Mouse (Mus musculus) G1E (cell line): ENCODE results near the gene Rcn3. TPM values are rescaled to one million over a fixed set of nuclear protein-coding genes. Genes with fewer than 3 reads are reported as not detected.

Experiments
- ATAC-seq: 2 replicates; pipeline ENCODE4 v1.8.0; 2016; ENCODE audit warnings: mild to moderate bottlenecking; ENCODE audit not compliant: insufficient number of reproducible peaks, poor library complexity, low FRiP score, severe bottlenecking; ENCODE audit errors: extremely low read depth
- DNase-seq: peaks from one replicate; pipeline ENCODE4 v3.0.0; 2012; ENCODE audit warnings: low spot score
- H3K27me3 ChIP-seq: 2 replicates; pipeline ENCODE4 v1.6.1; 2012; ENCODE audit warnings: mild to moderate bottlenecking, low read length, inconsistent platforms; ENCODE audit not compliant: insufficient read depth
- H3K36me3 ChIP-seq: replicated peaks from 2 replicates; pipeline ENCODE3; 2012; ENCODE audit warnings: mild to moderate bottlenecking, inconsistent platforms
- H3K4me1 ChIP-seq: 2 replicates; pipeline ENCODE4 v1.6.1; 2012; ENCODE audit warnings: low read depth, low read length, inconsistent platforms, mixed read lengths; ENCODE audit not compliant: insufficient read depth
- H3K4me3 ChIP-seq: 2 replicates; pipeline ENCODE4 v1.5.1; 2012; ENCODE audit warnings: low read depth, mild to moderate bottlenecking, inconsistent platforms, low read length, moderate library complexity, mixed read lengths
- H3K9me3 ChIP-seq: replicated peaks from 2 replicates; pipeline ENCODE4 v1.6.1; 2012; ENCODE audit warnings: inconsistent platforms
- CTCF ChIP-seq: IDR thresholded peaks from 2 replicates; pipeline ENCODE4 v1.5.1; 2012; ENCODE audit warnings: low read depth, low read length, inconsistent platforms, mixed read lengths
- GATA1 ChIP-seq: IDR thresholded peaks from 2 replicates; pipeline ENCODE4 v1.6.1; 2012; ENCODE audit warnings: borderline replicate concordance, low read length, inconsistent platforms, mixed read lengths
- GATA2 ChIP-seq: IDR thresholded peaks from 2 replicates; pipeline ENCODE4 v1.6.1; 2012; ENCODE audit warnings: low read depth, low read length, inconsistent platforms, borderline replicate concordance
- POLR2AphosphoS5 ChIP-seq: IDR thresholded peaks from 2 replicates; pipeline ENCODE4 v1.6.1; 2012; ENCODE audit warnings: low read depth, low read length, inconsistent platforms; ENCODE audit not compliant: insufficient replicate concordance
- TAL1 ChIP-seq: conservative IDR thresholded peaks from 2 replicates; pipeline ENCODE4 v1.6.1; 2012; ENCODE audit warnings: low read depth, low read length, inconsistent platforms, mixed read lengths
- polyA plus RNA-seq: library from polyadenylated mRNA; stranded (reverse); fragments of >175 nt; gene quantifications from 2 replicates; pipeline ENCODE4 v1.2.3, GENCODE M21; 2012
- total RNA-seq, 2 experiments: library from RNA; stranded (forward) in 1 of 2; stranded (reverse) in 1 of 2; fragments of 200-1000 nt in 1 of 2; fragments of >200 nt in 1 of 2; fragmentation: Nextera tagmentation in 1 of 2; gene quantifications; 2 replicates each; pipeline ENCODE4 v1.2.3; 2014 to 2017

Rcn3 gene
- total and polyA plus RNA-seq, 3 experiments, result 0.31 TPM; not detected in 2

DNA sequence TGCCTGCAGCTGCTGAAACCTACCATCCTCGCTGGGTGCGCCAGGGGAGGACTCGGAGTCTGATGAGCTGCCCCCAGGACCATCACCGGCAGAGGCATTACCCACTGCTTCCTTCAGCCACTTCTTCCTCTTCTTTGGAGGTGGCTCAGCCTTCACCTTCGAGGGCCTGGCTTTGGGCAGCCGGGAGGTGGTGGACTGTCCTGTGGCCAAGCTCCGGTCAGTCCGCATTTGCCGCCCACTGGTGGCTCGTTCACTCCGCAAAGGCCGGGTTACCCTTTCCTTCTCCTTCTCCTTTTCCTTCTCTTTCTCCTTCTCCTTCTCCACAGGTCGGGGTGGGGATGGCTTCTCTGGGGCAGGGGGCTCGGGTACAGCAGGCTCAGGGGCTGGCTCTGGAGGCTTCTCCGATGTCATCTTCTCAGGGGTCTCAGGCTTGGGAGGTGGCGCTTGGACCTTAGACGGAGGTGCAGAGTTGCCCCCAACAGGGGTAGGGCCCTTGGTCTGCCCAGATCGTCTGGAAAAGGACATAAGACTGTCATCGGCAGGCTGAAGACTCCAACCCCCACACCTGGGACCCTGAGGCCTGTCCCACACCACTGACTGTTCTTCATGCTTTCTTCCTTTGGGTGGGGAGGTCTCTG, 58.2 kb downstream of the Rcn3 start:
- Histone ChIP-seq H3K36me3 (peaks cover 97% of the 10 kb centered on the region), H3K4me3 (no peak overlapping the region), H3K9me3 (no peaks in the 10 kb centered on the region), H3K4me1 (peaks cover 8% of the 10 kb centered on the region; the same call in 1 of the 2 replicates), H3K27me3 (no peaks in the 10 kb centered on the region)
- DNase-seq (no peak), ATAC-seq (no peak)
- no peak for TF ChIP-seq GATA2
- TF ChIP-seq CTCF, result no peak
- no peak for TF ChIP-seq GATA1
- no peak for TF ChIP-seq POLR2AphosphoS5
- no peak for TF ChIP-seq TAL1

Other genes with a start within 250 kb of the Rcn3 start
Only the 20 nearest of the 35 such genes appear.
- 0.53 and 2.4 TPM in 2 replicates for gene Cpt1c, start 117.4 kb downstream of the Rcn3 start, total RNA-seq (2014; fragmentation: Nextera tagmentation)
- 0.11 and 0.23 TPM in 2 replicates for gene Cpt1c, start 117.4 kb downstream of the Rcn3 start, total RNA-seq (2017)
- gene Cpt1c, start 117.4 kb downstream of the Rcn3 start, polyA plus RNA-seq, result 0.28 and 0.33 TPM in 2 replicates
- gene Prmt1, start 105.7 kb downstream of the Rcn3 start, total RNA-seq (2014; fragmentation: Nextera tagmentation), result 165 and 169 TPM in 2 replicates
- gene Prmt1, start 105.7 kb downstream of the Rcn3 start, total RNA-seq (2017), result 97.2 and 113 TPM in 2 replicates
- gene Prmt1, start 105.7 kb downstream of the Rcn3 start, polyA plus RNA-seq, result 89.5 and 105 TPM in 2 replicates
- 129 and 135 TPM in 2 replicates for gene Irf3, start 94.6 kb downstream of the Rcn3 start, total RNA-seq (2014; fragmentation: Nextera tagmentation)
- 107 and 135 TPM in 2 replicates for gene Irf3, start 94.6 kb downstream of the Rcn3 start, total RNA-seq (2017)
- gene Irf3, start 94.6 kb downstream of the Rcn3 start, polyA plus RNA-seq, result 65.6 and 87.1 TPM in 2 replicates
- 11.1 and 13.9 TPM in 2 replicates for gene Bcl2l12, start 93.5 kb downstream of the Rcn3 start, total RNA-seq (2014; fragmentation: Nextera tagmentation)
- gene Bcl2l12, start 93.5 kb downstream of the Rcn3 start, total RNA-seq (2017), result 15.6 and 20.4 TPM in 2 replicates
- gene Bcl2l12, start 93.5 kb downstream of the Rcn3 start, polyA plus RNA-seq, result 65.9 and 74.6 TPM in 2 replicates
- 66.0 and 111 TPM in 2 replicates for gene Scaf1, start 75.9 kb downstream of the Rcn3 start, total RNA-seq (2014; fragmentation: Nextera tagmentation)
- 11.3 and 13.5 TPM in 2 replicates for gene Scaf1, start 75.9 kb downstream of the Rcn3 start, total RNA-seq (2017)
- 203 and 244 TPM in 2 replicates for gene Scaf1, start 75.9 kb downstream of the Rcn3 start, polyA plus RNA-seq
- 16.3 and 22.1 TPM in 2 replicates for gene Rras, start 74.3 kb downstream of the Rcn3 start, total RNA-seq (2014; fragmentation: Nextera tagmentation)
- gene Rras, start 74.3 kb downstream of the Rcn3 start, total RNA-seq (2017), result 3.1 and 3.2 TPM in 2 replicates
- 5.6 and 6.9 TPM in 2 replicates for gene Rras, start 74.3 kb downstream of the Rcn3 start, polyA plus RNA-seq
- 36.7 and 42.4 TPM in 2 replicates for gene Prr12, start 39.3 kb downstream of the Rcn3 start, total RNA-seq (2014; fragmentation: Nextera tagmentation)
- gene Prr12, start 39.3 kb downstream of the Rcn3 start, total RNA-seq (2017), result 1.6 and 2.0 TPM in 2 replicates
- gene Prr12, start 39.3 kb downstream of the Rcn3 start, polyA plus RNA-seq, result 91.6 and 98.4 TPM in 2 replicates
- gene Nosip, start 29.8 kb downstream of the Rcn3 start, total RNA-seq (2014; fragmentation: Nextera tagmentation), result 43.6 and 49.1 TPM in 2 replicates
- gene Nosip, start 29.8 kb downstream of the Rcn3 start, total RNA-seq (2017), result 38.9 and 49.4 TPM in 2 replicates
- 104 and 110 TPM in 2 replicates for gene Nosip, start 29.8 kb downstream of the Rcn3 start, polyA plus RNA-seq
- 11.5 and 17.8 TPM in 2 replicates for gene Prrg2, start 29.5 kb downstream of the Rcn3 start, total RNA-seq (2014; fragmentation: Nextera tagmentation)
- gene Prrg2, start 29.5 kb downstream of the Rcn3 start, total RNA-seq (2017), result 6.8 and 9.5 TPM in 2 replicates
- 34.7 and 38.8 TPM in 2 replicates for gene Prrg2, start 29.5 kb downstream of the Rcn3 start, polyA plus RNA-seq
- gene Fcgrt, start 11.6 kb upstream of the Rcn3 start, total RNA-seq (2014; fragmentation: Nextera tagmentation), result not detected in 2 replicates
- not detected in 2 replicates for gene Fcgrt, start 11.6 kb upstream of the Rcn3 start, total RNA-seq (2017)
- not detected in 2 replicates for gene Fcgrt, start 11.6 kb upstream of the Rcn3 start, polyA plus RNA-seq
- 916 and 1,000 TPM in 2 replicates for gene Rps11, start 32.2 kb upstream of the Rcn3 start, total RNA-seq (2014; fragmentation: Nextera tagmentation)
- gene Rps11, start 32.2 kb upstream of the Rcn3 start, total RNA-seq (2017), result 1,298 and 1,329 TPM in 2 replicates
- 151 and 217 TPM in 2 replicates for gene Rps11, start 32.2 kb upstream of the Rcn3 start, polyA plus RNA-seq
- 1,386 and 1,478 TPM in 2 replicates for gene Rpl13a, start 36.5 kb upstream of the Rcn3 start, total RNA-seq (2014; fragmentation: Nextera tagmentation)
- gene Rpl13a, start 36.5 kb upstream of the Rcn3 start, total RNA-seq (2017), result 2,356 and 2,406 TPM in 2 replicates
- 5,469 and 6,084 TPM in 2 replicates for gene Rpl13a, start 36.5 kb upstream of the Rcn3 start, polyA plus RNA-seq
- gene Gm45713, start 44.0 kb upstream of the Rcn3 start, total RNA-seq (2014; fragmentation: Nextera tagmentation), result not detected in 2 replicates
- 0.16 and 0.23 TPM in 2 replicates for gene Gm45713, start 44.0 kb upstream of the Rcn3 start, total RNA-seq (2017)
- 1.0 and 1.3 TPM in 2 replicates for gene Gm45713, start 44.0 kb upstream of the Rcn3 start, polyA plus RNA-seq
- 75.7 and 76.5 TPM in 2 replicates for gene Flt3l, start 44.2 kb upstream of the Rcn3 start, total RNA-seq (2014; fragmentation: Nextera tagmentation)
- gene Flt3l, start 44.2 kb upstream of the Rcn3 start, total RNA-seq (2017), result 41.0 and 48.6 TPM in 2 replicates
- 31.7 and 38.8 TPM in 2 replicates for gene Flt3l, start 44.2 kb upstream of the Rcn3 start, polyA plus RNA-seq
- 82.8 and 124 TPM in 2 replicates for gene Pih1d1, start 62.1 kb upstream of the Rcn3 start, total RNA-seq (2014; fragmentation: Nextera tagmentation)
- gene Pih1d1, start 62.1 kb upstream of the Rcn3 start, total RNA-seq (2017), result 60.9 and 68.4 TPM in 2 replicates
- gene Pih1d1, start 62.1 kb upstream of the Rcn3 start, polyA plus RNA-seq, result 46.4 TPM in 2 replicates
- gene Aldh16a1, start 62.4 kb upstream of the Rcn3 start, total RNA-seq (2014; fragmentation: Nextera tagmentation), result 19.6 and 26.3 TPM in 2 replicates
- gene Aldh16a1, start 62.4 kb upstream of the Rcn3 start, total RNA-seq (2017), result 33.8 and 34.7 TPM in 2 replicates
- 110 and 133 TPM in 2 replicates for gene Aldh16a1, start 62.4 kb upstream of the Rcn3 start, polyA plus RNA-seq
- gene Slc17a7, start 71.7 kb upstream of the Rcn3 start, total RNA-seq (2014; fragmentation: Nextera tagmentation), result not detected in 2 replicates
- gene Slc17a7, start 71.7 kb upstream of the Rcn3 start, total RNA-seq (2017), result 0.06 and 0.11 TPM in 2 replicates
- 0.02 and 0.08 TPM in 2 replicates for gene Slc17a7, start 71.7 kb upstream of the Rcn3 start, polyA plus RNA-seq
- not detected in 2 replicates for gene Gfy, start 87.3 kb upstream of the Rcn3 start, total RNA-seq (2014; fragmentation: Nextera tagmentation)
- 0.05 and 0.06 TPM in 2 replicates for gene Gfy, start 87.3 kb upstream of the Rcn3 start, total RNA-seq (2017)
- gene Gfy, start 87.3 kb upstream of the Rcn3 start, polyA plus RNA-seq, result not detected in 2 replicates
- not detected in 2 replicates for gene Pth2, start 88.8 kb upstream of the Rcn3 start, total RNA-seq (2014; fragmentation: Nextera tagmentation)
- gene Pth2, start 88.8 kb upstream of the Rcn3 start, total RNA-seq (2017), result not detected in 2 replicates
- gene Pth2, start 88.8 kb upstream of the Rcn3 start, polyA plus RNA-seq, result not detected in 2 replicates
- not detected in 2 replicates for gene Ccdc155, start 112.7 kb upstream of the Rcn3 start, total RNA-seq (2014; fragmentation: Nextera tagmentation)
- not detected in 2 replicates for gene Ccdc155, start 112.7 kb upstream of the Rcn3 start, total RNA-seq (2017)
- not detected in 2 replicates for gene Ccdc155, start 112.7 kb upstream of the Rcn3 start, polyA plus RNA-seq